Mouse (Mus musculus) kidney, embryonic 15.5 days (tissue): ENCODE results near the gene Rbm38. TPM values are rescaled to one million over a fixed set of nuclear protein-coding genes. Genes with fewer than 3 reads are reported as not detected.

Experiments
- ATAC-seq: fragments of 200-750 bp; cut with Nextera tagmentation; replicated peaks from 2 replicates; pipeline ENCODE4 v1.8.0; 2017; ENCODE audit warnings: moderate TSS enrichment; ENCODE audit not compliant: low FRiP score
- H3K27ac ChIP-seq: fragments of 300-500 bp; sonication (generic); 2 replicates; pipeline ENCODE4 v1.5.1; 2015; ENCODE audit warnings: mild to moderate bottlenecking, inconsistent platforms
- H3K27me3 ChIP-seq: fragments of 300-500 bp; sonication (generic); 2 replicates; pipeline ENCODE4 v1.6.1; 2015; ENCODE audit warnings: inconsistent platforms
- H3K36me3 ChIP-seq: fragments of 300-500 bp; sonication (generic); 2 replicates; pipeline ENCODE4 v1.6.1; 2015; ENCODE audit warnings: inconsistent platforms
- H3K4me1 ChIP-seq: fragments of 300-500 bp; sonication (generic); 2 replicates; pipeline ENCODE4 v1.6.1; 2015; ENCODE audit warnings: inconsistent platforms
- H3K4me2 ChIP-seq: fragments of 300-500 bp; sonication (generic); 2 replicates; pipeline ENCODE4 v1.6.1; 2015; ENCODE audit warnings: moderate library complexity, mild to moderate bottlenecking, inconsistent platforms
- H3K4me3 ChIP-seq: fragments of 300-500 bp; sonication (generic); replicated peaks from 2 replicates; pipeline ENCODE4 v1.5.1; 2015; ENCODE audit warnings: mild to moderate bottlenecking, inconsistent platforms
- H3K9ac ChIP-seq: fragments of 300-500 bp; sonication (generic); 2 replicates; pipeline ENCODE4 v1.6.1; 2015; ENCODE audit warnings: mild to moderate bottlenecking, inconsistent platforms
- H3K9me3 ChIP-seq: fragments of 300-500 bp; sonication (generic); replicated peaks from 2 replicates; pipeline ENCODE4 v1.6.1; 2016; ENCODE audit warnings: inconsistent platforms
- WGBS: fragments of 180-500 bp; shearing (Covaris S2); methylation state at CpG from one replicate; pipeline ENCODE4 v1.1.7; 2015; ENCODE audit warnings: mixed read lengths; 5-methylcytosine and 5-hydroxymethylcytosine counted together
- polyA plus RNA-seq: library from polyadenylated mRNA; unstranded; fragments of >200 nt; fragmentation: Nextera tagmentation; extraction: Ambion mirVana; gene quantifications from 2 replicates; pipeline ENCODE4 v1.2.1, GENCODE M21; 2015

The Rbm38 gene
- polyA plus RNA-seq: 32.1 and 37.3 TPM in 2 replicates

DNA sequence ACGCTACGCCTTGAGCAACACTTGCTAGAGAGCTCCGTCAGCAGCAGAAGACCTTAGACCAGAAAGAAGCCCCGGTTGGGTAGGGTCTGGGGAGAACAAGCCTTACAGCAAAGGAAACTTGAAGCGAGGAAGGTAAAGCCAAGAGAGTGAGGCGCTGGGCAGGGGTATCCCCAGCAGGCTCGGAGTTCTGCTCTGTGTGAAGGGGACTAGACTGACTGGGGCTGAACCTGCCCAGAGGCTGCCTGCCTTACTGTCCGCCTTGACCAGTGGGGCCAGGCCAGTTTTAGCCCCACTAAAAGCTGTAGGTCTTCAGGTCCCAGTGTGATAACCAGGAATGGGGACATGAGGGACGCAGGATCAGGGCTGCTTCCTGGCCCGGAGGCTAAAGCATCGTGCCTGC lies at the start of gene Rbm38:
Gene Rbm38, plus strand, starts transcription at position 69 of the 400 bp plus-strand sequence.
- Histone ChIP-seq H3K4me1 (peaks cover 62% of the 10 kb centered on the region), H3K9ac (peak within 1 kb of the TSS; percentile 29), H3K27ac (no peak within 1 kb of the TSS), H3K36me3 (peaks cover 18% of the 10 kb centered on the region), H3K27me3 (peaks cover 13% of the 10 kb centered on the region), H3K4me3 (peak within 1 kb of the TSS; percentile 88), H3K9me3 (no peaks in the 10 kb centered on the region), H3K4me2 (peak within 1 kb of the TSS; percentile 92)
- 36% methylated on average over 11 of the region's 11 CpGs for WGBS
- ATAC-seq: no peak

DNA sequence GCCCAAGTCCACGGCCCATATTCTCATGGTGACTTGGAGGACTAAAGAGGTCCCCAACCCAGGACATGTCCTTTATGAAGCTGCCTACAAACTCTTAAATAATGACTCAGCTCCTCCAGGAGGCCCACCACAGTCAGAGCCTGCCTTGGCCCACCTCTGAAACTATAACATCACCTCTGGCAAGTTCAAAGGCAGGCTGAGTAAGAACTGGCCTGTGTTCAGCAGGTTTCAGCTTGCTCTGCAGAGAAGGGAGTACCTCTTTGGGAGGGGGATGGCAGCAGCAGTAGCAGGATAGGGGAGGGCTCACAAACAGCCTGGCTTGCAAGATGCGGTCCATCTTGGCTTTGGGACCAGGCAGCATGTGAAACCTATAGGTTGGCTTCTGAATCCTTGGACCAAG lies 48.4 kb upstream of the Rbm38 start:
- Histone ChIP-seq H3K4me1 (peaks cover 17% of the 10 kb centered on the region), H3K4me3 (no peak overlapping the region), H3K4me2 (no peak overlapping the region), H3K9me3 (no peaks in the 10 kb centered on the region), H3K27me3 (no peaks in the 10 kb centered on the region), H3K27ac (no peak overlapping the region), H3K36me3 (no peaks in the 10 kb centered on the region), H3K9ac (no peak overlapping the region)
- 84% methylated on average over 2 of the region's 2 CpGs for WGBS
- ATAC-seq: no peak

DNA sequence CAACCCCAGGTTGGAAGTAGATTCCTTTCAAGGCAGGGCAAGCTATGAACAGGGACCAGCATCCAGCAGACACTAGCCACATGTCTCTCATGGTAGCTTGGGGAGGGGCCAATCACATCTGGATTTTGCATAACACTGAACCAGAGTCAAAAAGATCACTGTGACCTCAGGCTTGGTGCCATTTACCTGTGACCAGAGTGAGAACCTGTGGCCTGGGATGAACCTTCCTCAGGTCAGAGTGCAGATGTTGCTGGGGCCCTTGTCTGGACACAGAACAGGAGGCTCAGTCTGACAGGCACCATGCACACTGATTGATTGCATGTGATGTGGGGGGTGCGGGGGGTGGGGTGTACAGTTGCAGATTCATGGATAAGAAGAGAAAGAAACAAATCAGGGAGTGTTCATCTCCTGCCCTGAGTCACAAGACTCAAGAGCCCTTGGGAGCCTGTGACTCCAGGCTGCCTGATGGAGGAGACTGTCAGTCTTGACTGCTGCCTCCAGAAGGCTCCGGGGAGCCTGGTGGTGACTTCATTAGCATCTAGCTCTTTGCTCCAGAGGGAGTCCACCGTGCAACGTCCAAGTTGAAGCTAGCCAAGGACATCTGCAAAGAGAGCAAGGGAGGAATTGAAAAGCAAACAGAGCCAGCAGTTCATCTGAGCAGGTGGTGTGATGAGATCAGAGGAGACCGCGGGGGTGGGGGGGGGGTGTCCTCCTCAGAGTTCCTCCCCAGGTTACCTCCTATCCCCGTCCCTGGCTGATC lies 46.3 kb upstream of the Rbm38 start:
- ATAC-seq: 0 out of 2 replicates have a peak, but pooled peaks have one; percentile 17
- Histone ChIP-seq H3K9ac (no peak overlapping the region), H3K4me3 (no peak overlapping the region), H3K27ac (no peak overlapping the region), H3K27me3 (no peaks in the 10 kb centered on the region), H3K4me2 (no peak overlapping the region), H3K36me3 (no peaks in the 10 kb centered on the region), H3K9me3 (no peaks in the 10 kb centered on the region), H3K4me1 (peaks cover 30% of the 10 kb centered on the region)
- 19% methylated on average over 7 of the region's 7 CpGs for WGBS

DNA sequence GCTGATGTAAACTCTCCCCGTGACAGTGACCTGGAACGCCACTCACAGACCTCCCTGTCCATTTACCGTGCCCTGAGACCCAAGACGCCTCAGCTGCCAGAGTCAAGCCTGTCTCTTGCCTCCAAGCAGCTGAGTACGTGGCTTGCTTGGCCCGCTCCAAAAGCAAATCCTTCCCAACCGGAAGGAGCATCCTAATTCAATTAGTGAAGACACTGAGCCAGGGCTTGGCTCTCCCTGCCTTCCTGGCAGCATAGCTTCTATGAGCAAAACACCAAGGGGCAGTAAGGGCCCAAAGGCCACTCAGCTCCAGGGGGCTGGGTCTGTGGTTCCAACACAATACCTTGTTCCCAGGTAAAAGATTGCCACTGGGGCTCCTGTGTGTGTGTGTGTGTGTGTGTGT lies 45.6 kb upstream of the Rbm38 start:
- H3K27ac ChIP-seq: no peak overlapping the region
- H3K4me1 ChIP-seq: peaks cover 30% of the 10 kb centered on the region
- no peaks in the 10 kb centered on the region for H3K36me3 ChIP-seq
- H3K27me3 ChIP-seq: no peaks in the 10 kb centered on the region
- H3K4me2 ChIP-seq: no peak overlapping the region
- 32% methylated on average over 7 of the region's 7 CpGs for WGBS
- H3K4me3 ChIP-seq: no peak overlapping the region
- no peak for ATAC-seq
- no peak overlapping the region for H3K9ac ChIP-seq
- H3K9me3 ChIP-seq: peaks cover under 1% of the 10 kb centered on the region

DNA sequence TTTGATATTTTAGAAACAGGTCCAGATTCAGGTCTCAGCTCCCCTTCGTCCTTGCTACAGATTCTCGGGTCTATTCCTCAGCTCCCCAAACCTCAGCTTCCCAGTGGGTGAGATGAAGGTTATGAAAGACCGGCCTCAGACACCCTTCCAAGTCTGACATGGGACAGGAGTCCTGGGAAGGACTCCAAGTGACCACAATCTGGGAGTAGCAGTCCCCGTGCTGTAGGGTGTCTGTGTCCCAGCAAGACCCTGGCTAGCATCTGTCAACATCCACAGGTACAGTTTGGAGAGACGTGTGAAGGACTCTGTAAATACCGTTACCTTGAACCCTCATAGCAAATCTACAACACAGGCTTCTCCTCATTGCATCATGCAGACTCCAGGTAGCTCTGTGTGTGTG lies 45.1 kb upstream of the Rbm38 start:
- H3K36me3 ChIP-seq: no peaks in the 10 kb centered on the region
- no peak for ATAC-seq
- no peak overlapping the region for H3K4me3 ChIP-seq
- H3K9me3 ChIP-seq: peaks cover 3% of the 10 kb centered on the region
- H3K4me2 ChIP-seq: no peak overlapping the region
- no peak overlapping the region for H3K9ac ChIP-seq
- H3K27me3 ChIP-seq: no peaks in the 10 kb centered on the region
- no peak overlapping the region for H3K27ac ChIP-seq
- peaks cover 30% of the 10 kb centered on the region for H3K4me1 ChIP-seq
- WGBS: 83% methylated on average over 6 of the region's 6 CpGs

DNA sequence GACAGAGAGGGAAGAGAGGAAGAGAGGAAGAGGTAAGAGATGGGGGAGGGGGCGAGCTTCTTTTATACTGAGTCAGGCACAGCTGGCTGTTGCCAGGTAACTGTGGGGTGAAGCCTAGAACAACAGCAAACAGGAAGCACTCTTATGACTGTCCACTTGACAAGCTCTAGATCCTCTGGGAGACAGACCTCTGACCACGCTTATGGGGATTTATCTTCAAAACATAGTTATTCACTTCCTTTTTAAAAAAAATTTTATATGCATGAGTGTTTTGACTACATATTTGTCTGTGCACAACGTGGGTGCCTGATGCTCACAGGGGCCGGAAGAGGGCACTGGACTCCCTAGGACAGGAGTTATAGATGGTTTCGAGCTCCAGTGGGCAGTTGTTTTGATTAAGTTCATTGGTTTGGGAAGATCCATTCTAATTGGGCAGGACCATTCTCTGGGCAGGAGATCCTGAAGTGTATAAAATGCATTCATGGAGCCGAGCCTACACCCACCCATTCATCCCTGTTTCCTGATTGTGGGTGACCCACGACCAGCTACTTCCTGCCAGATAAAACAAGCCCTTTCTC lies 43.5 kb upstream of the Rbm38 start:
- peaks cover 30% of the 10 kb centered on the region for H3K4me1 ChIP-seq
- H3K9me3 ChIP-seq: peaks cover 3% of the 10 kb centered on the region
- no peak overlapping the region for H3K4me3 ChIP-seq
- no peaks in the 10 kb centered on the region for H3K27me3 ChIP-seq
- 16% methylated on average over 7 of the region's 7 CpGs for WGBS
- peak overlapping the region; percentile 65; the same call in 1 of the 2 replicates for H3K27ac ChIP-seq
- no peak for ATAC-seq
- H3K9ac ChIP-seq: no peak overlapping the region
- peak overlapping the region; percentile 37 for H3K4me2 ChIP-seq
- H3K36me3 ChIP-seq: no peaks in the 10 kb centered on the region

DNA sequence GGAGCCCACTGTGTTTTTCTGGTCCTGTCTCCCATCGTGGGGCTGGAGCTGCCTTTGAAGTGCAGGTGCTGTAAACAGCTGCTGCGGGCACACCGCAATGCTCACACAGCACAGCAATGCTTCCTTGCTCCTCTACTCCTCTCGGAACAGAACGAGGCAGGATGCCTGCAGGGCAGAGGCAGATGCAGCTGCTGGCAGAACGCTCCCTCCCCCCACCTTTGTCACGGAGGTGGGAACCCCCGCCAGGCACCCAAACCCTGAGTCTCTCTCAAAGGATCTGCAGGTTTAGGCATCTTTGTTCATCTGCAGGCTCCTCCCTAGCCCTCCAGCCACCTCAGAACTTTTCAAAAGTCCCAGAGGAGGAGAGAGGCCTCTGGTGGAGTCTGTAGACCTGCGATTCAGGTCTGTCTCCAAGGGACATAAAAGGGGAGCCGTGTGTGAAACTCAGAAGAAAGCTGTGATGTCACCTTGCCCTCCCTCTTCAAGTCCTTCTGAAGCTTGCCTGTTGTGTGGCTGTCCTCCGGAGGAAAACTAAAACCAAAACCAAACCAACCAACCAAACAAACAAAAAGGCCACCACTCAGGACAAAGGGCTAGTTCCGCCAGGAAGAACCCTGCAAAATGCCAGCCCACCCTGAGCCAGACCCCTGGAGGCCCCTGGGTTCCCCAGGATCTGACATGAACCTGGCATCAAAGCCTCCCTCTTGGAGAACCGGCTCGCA lies 42.7 kb upstream of the Rbm38 start, which contains the start of gene Spo11:
Gene Spo11, plus strand, starts transcription at position 292 of the 722 bp plus-strand sequence.
- Histone ChIP-seq H3K36me3 (no peaks in the 10 kb centered on the region), H3K4me2 (peak within 1 kb of the TSS; percentile 37), H3K4me3 (no peak within 1 kb of the TSS), H3K9me3 (peaks cover 3% of the 10 kb centered on the region), H3K27ac (peak within 1 kb of the TSS; percentile 65), H3K4me1 (peaks cover 30% of the 10 kb centered on the region), H3K27me3 (no peaks in the 10 kb centered on the region), H3K9ac (no peak within 1 kb of the TSS)
- no peak for ATAC-seq
- WGBS: 19% methylated on average over 14 of the region's 14 CpGs

DNA sequence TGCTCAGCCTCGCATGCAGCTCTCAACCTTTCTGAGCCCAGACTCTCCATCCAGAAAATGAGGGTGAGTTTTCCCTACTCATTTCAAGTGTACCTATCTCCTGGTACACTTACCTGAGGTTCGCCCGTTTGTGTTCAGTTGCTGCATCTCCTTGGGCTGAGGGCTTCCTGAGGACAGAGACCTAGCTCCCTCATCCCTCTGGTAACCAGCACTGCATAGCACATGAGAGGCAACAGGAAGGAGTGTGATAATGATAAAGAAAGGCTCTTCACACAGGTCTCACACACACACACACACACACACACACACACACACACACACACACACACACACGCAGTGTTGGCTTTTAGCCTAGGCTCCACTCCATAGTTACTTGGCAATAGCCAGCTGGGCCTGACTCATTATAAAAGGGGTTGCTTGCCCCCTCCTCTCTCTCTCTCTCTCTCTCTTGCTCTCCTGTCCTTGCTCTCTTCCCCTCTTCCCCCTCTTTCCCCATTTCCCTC lies 42.1 kb upstream of the Rbm38 start:
- 68% methylated on average over 4 of the region's 4 CpGs for WGBS
- Histone ChIP-seq H3K27me3 (no peaks in the 10 kb centered on the region), H3K36me3 (no peaks in the 10 kb centered on the region), H3K9me3 (peaks cover 3% of the 10 kb centered on the region), H3K4me1 (peaks cover 30% of the 10 kb centered on the region), H3K9ac (no peak overlapping the region), H3K27ac (0 out of 2 replicates have a peak overlapping the region, but pooled peaks have one; percentile 65), H3K4me2 (no peak overlapping the region), H3K4me3 (no peak overlapping the region)
- ATAC-seq: no peak

DNA sequence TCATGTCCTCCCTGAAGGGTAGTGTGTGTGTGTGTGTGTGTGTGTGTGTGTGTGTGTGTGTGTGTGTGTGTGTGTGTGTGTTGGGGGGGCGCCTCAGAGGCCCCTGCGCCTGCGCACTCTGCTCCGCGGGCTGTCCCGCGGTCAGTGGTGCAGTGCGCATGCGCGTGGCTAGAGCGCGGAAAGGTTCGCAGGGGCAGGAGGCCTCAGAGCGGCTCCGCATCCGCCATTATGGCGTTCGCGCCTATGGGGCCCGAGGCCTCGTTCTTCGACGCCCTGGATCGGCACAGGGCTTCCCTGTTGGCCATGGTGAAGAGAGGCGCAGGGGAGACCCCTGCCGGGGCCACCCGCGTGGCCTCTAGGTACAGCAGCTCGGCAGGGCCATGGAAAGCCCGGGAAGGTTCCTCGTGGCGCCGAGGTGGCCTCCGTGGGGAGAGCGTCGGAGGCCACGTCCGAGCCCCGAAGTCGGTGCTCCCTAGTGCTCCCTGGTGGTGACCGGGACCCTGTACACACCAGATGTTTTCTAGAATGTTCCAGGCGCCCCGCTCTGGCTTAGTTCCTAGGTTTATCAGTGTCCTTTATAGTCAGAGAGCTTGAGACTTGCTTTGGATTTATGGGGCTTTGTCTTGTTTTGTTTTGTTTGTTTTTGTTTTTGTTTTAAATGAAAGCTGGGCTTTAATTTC lies 40.5 kb upstream of the Rbm38 start:
- Histone ChIP-seq H3K36me3 (no peaks in the 10 kb centered on the region), H3K4me2 (no peak overlapping the region), H3K27me3 (no peaks in the 10 kb centered on the region), H3K9ac (no peak overlapping the region), H3K9me3 (peaks cover 3% of the 10 kb centered on the region), H3K4me1 (peaks cover 18% of the 10 kb centered on the region), H3K4me3 (no peak overlapping the region), H3K27ac (no peak overlapping the region)
- no peak for ATAC-seq
- WGBS: 95% methylated on average over 42 of the region's 43 CpGs

DNA sequence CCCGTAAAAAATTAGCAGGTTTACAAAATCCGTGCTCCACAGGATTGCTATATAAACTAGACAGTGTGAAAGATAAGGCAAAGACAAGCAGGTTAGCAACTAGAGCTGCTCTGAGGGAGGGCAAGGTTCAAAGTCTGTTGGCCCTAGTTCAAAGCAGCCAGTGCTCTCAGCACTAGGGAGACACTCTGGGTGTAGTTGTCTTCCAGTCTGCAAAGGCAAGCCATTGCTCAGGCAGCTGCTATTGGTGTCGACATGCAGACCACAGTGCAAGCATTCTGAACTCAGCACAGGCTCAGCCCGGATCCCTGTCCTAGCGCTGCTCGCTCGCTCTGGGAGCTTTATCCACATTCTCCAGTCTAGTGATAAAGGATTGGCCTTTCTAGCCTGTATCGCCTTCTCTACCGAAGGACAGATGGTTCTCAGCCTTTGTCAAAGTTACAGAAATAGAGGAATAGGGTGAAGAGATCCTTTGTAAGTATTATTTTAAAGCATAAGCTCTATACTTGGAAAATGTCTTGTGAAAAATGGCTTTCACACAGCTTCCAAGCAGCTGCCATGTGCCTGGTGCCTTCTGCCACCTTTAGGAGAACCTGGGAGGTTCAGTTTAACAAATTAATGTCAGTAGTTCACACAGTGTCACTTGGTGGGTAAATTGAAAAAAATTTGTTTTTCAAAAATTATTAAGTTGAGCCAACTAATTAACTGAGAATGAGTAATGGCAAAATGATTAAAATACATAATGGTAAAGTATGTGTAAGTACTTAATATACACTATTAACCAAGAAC lies 37.3 kb upstream of the Rbm38 start:
- H3K4me2 ChIP-seq: no peak overlapping the region
- ATAC-seq: 0 out of 2 replicates have a peak, but pooled peaks have one; percentile 22
- WGBS: 75% methylated on average over 9 of the region's 9 CpGs
- H3K27ac ChIP-seq: no peak overlapping the region
- no peak overlapping the region for H3K9ac ChIP-seq
- H3K9me3 ChIP-seq: peaks cover 3% of the 10 kb centered on the region
- H3K4me3 ChIP-seq: no peak overlapping the region
- 0 out of 2 replicates have a peak, but pooled peaks cover 4% of the 10 kb centered on the region for H3K27me3 ChIP-seq
- H3K4me1 ChIP-seq: peaks cover 2% of the 10 kb centered on the region
- no peaks in the 10 kb centered on the region for H3K36me3 ChIP-seq

DNA sequence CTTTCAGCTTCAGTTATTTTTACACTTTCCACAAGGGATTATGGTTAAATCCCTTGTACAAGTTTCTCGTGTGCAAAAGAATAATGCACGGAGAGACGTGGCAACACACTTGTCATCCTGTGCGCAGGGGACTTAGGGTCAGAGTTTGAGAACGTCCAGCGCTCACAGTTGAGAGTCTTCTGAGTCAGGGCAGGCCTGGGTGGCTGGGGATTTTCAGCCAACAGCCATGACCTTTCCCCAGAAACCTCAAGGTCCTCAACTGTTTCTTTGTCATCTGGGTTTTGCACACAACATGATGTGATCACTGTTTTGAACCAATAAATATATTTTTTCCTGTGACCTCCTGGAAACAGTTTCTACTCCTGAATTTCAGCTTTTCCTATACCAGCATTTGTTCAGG lies 30.1 kb upstream of the Rbm38 start:
- Histone ChIP-seq H3K4me2 (no peak overlapping the region), H3K9ac (no peak overlapping the region), H3K36me3 (no peaks in the 10 kb centered on the region), H3K4me3 (no peak overlapping the region), H3K9me3 (no peaks in the 10 kb centered on the region), H3K27me3 (0 out of 2 replicates have a peak, but pooled peaks cover 6% of the 10 kb centered on the region), H3K27ac (no peak overlapping the region), H3K4me1 (no peaks in the 10 kb centered on the region)
- no peak for ATAC-seq
- WGBS: 74% methylated on average over 6 of the region's 6 CpGs
